Mouse (Mus musculus) cerebellum, postnatal 4 days (tissue): Measurements from ENCODE around the gene Olfr366.
"Not testable (repeated sequence)": the region's sequence is repeated elsewhere in the genome, so short reads cannot be mapped to it uniquely, and the experiment has no call there.

Experiments used
- DNase-seq, 2 experiments: peaks; one replicate each; pipeline ENCODE4 v3.0.0; 2022; ENCODE audit warnings: low spot score in 2 of 2, mixed read lengths in 1 of 2

Gene Olfr366

GRCm38 (mm10) chr2:37211274-37211673 is at the start of gene Olfr366:
TSS of gene Olfr366 (plus strand) at chr2:37211574.
- no peak for DNase-seq

DNA sequence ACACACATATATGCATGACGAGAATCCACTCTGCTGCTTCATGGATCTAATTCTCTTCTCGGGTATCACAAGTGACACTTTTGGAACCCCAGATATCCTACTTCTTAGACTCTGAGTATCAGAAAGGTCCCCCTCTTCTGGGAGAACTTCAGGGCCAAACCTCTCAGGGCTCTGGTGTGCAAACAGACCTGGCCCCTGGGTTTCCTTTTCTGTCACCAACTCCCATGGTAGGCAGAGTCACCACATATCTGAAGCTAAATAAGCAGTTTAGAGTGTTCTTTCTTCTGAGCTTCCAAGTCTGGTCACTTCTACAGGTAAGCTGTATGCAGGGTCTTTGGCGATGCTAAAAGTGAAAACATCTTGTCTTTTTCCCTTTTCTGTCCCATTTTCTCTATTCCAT is 23.5 kb upstream of the Olfr366 start, which contains the start of gene Olfr365:
Gene Olfr365 (plus strand): TSS at position 301 of the 400 bp plus-strand sequence.
- no peak for DNase-seq

- not testable (repeated sequence) for DNase-seq
These were observed 50.4 kb downstream of the Olfr366 start for GRCm38 (mm10) chr2:37261781-37262180.
